30 mouse cellular contexts compared by ENCODE assay signal in genomic region chr6:145691680-145692079, GRCm38 (mm10). TPM values are rescaled to one million over a fixed set of nuclear protein-coding genes. Genes with fewer than 3 reads are reported as not detected.
DNase-seq lines count a peak whose midpoint lies in the region; ATAC-seq lines count a peak whose summit lies in the region.
"Had no signal": no experiment of that assay in that cellular context is flagged by ENCODE, and none has a peak within 500 bp of the region (broad histone marks: within the 10 kb centered on the region; RNA-seq: fewer than 3 reads in every experiment).

No protein-coding gene starts in this region.

- no peak overlapping the region for H3K4me3 ChIP-seq in lung, embryonic 15.5 days
- no peak overlapping the region for H3K4me3 ChIP-seq in kidney, embryonic 14.5 days (ENCODE audit: low read length)
- H3K4me3 ChIP-seq: embryonic facial prominence, embryonic 13.5 days; erythroblast, embryonic 14.5 days; forebrain, embryonic 12.5 days; heart, embryonic 12.5 days; hindbrain, embryonic 12.5 days; limb, embryonic 12.5 days; liver, embryonic 12.5 days; midbrain, embryonic 10.5 days had no signal

- H3K9me3 ChIP-seq in lung, embryonic 15.5 days = no peaks in the 10 kb centered on the region
- H3K9me3 ChIP-seq in kidney, embryonic 14.5 days (ENCODE audit: control insufficient read depth, low read length) = no peaks in the 10 kb centered on the region
- H3K9me3 ChIP-seq: embryonic facial prominence, embryonic 13.5 days; forebrain, embryonic 12.5 days; heart, embryonic 12.5 days; hindbrain, embryonic 12.5 days; limb, embryonic 12.5 days; liver, embryonic 12.5 days; midbrain, embryonic 10.5 days had no signal

- no peak overlapping the region for H3K4me2 ChIP-seq in lung, embryonic 15.5 days
- no peak overlapping the region for H3K4me2 ChIP-seq in kidney, embryonic 14.5 days (replicated peaks; ENCODE audit: low read depth, low read length)
- H3K4me2 ChIP-seq: embryonic facial prominence, embryonic 13.5 days; forebrain, embryonic 12.5 days; heart, embryonic 12.5 days; hindbrain, embryonic 12.5 days; limb, embryonic 12.5 days; liver, embryonic 12.5 days had no signal

- no peaks in the 10 kb centered on the region for H3K27me3 ChIP-seq in lung, embryonic 15.5 days
- H3K27me3 ChIP-seq in kidney, embryonic 14.5 days (ENCODE audit: control insufficient read depth, insufficient read depth, low read length) = no peaks in the 10 kb centered on the region
- H3K27me3 ChIP-seq: CH12.LX; embryonic facial prominence, embryonic 13.5 days; forebrain, embryonic 12.5 days; heart, embryonic 12.5 days; hindbrain, embryonic 12.5 days; limb, embryonic 12.5 days; liver, embryonic 12.5 days had no signal

- 23% methylated on average over 3 of the region's 3 CpGs for WGBS in lung, embryonic 15.5 days
- 40% methylated on average over 3 of the region's 3 CpGs for WGBS in kidney, embryonic 14.5 days

- no peak overlapping the region for H3K27ac ChIP-seq in lung, embryonic 15.5 days
- no peak overlapping the region for H3K27ac ChIP-seq in kidney, embryonic 14.5 days (ENCODE audit: low read depth, low read length)
- H3K27ac ChIP-seq: embryonic facial prominence, embryonic 13.5 days; forebrain, embryonic 12.5 days; hindbrain, embryonic 12.5 days; limb, embryonic 12.5 days; liver, embryonic 12.5 days; macrophage; midbrain, embryonic 10.5 days; stomach, postnatal 0 days had no signal

- ATAC-seq in lung, embryonic 15.5 days (ENCODE audit: borderline replicate concordance, extremely low read depth, low FRiP score, low TSS enrichment) = peak; percentile 75
- ATAC-seq in kidney, embryonic 14.5 days (ENCODE audit: low FRiP score, low TSS enrichment) = no peak
- ATAC-seq in inflammation-experienced regulatory T-cells, adult 6 months = no peak
- ATAC-seq: liver, embryonic 12.5 days; midbrain, embryonic 16.5 days had no signal

- H3K36me3 ChIP-seq in lung, embryonic 15.5 days = no peaks in the 10 kb centered on the region
- no peaks in the 10 kb centered on the region for H3K36me3 ChIP-seq in kidney, embryonic 14.5 days (ENCODE audit: control insufficient read depth, insufficient read depth, low read length)
- H3K36me3 ChIP-seq: embryonic facial prominence, embryonic 13.5 days; forebrain, embryonic 12.5 days; G1E; heart, embryonic 12.5 days; hindbrain, embryonic 12.5 days; limb, embryonic 12.5 days; liver, embryonic 12.5 days; midbrain, embryonic 10.5 days had no signal

- peaks cover 5% of the 10 kb centered on the region for H3K4me1 ChIP-seq in lung, embryonic 15.5 days
- H3K4me1 ChIP-seq in kidney, embryonic 14.5 days (ENCODE audit: control insufficient read depth, insufficient read depth, low read length) = no peaks in the 10 kb centered on the region
- H3K4me1 ChIP-seq: forebrain, embryonic 12.5 days; hindbrain, embryonic 12.5 days; liver, embryonic 12.5 days; midbrain, embryonic 10.5 days had no signal

- DNase-seq in gastrocnemius, postnatal 25 days = peak; percentile 51
- DNase-seq in gastrocnemius, postnatal 10 days = no peak
- peak; percentile 45 for DNase-seq in lung, postnatal 36 days
- DNase-seq in retina, embryonic 14.5 days (ENCODE audit: low spot score) = no peak
- DNase-seq: adrenal gland, adult 8-10 months; cerebellum, adult 8-10 months; cerebellum, postnatal 36 days; embryo, embryonic 11 days; heart, adult 18-20 months; heart, postnatal 10 days; kidney, adult 8-10 months; kidney, postnatal 14 days; layer of hippocampus, postnatal 36 days; thymus, adult 2 months had no signal

- no peak overlapping the region for H3K9ac ChIP-seq in lung, embryonic 15.5 days
- no peak overlapping the region for H3K9ac ChIP-seq in kidney, embryonic 14.5 days (ENCODE audit: low read depth, low read length)
- H3K9ac ChIP-seq: embryonic facial prominence, embryonic 13.5 days; forebrain, embryonic 12.5 days; heart, embryonic 12.5 days; hindbrain, embryonic 12.5 days; limb, embryonic 12.5 days; liver, embryonic 12.5 days had no signal

RNA-seq across cellular contexts. Expression of gene Rassf8, which starts 54.9 kb away (rescaled TPM):
- 10 to 100 TPM; 27.2 to 35.6 TPM for total RNA-seq in gastrocnemius, postnatal 25 days (2021)
- total RNA-seq in gastrocnemius, postnatal 10 days (2021) = 10 to 100 TPM; 40.7 to 41.6 TPM
- 6.7 and 7.8 TPM in 2 replicates for polyA plus RNA-seq in lung, embryonic 15.5 days (2015; fragmentation: Nextera tagmentation; extraction: Ambion mirVana)
- 11.5 TPM in 2 replicates for polyA plus RNA-seq in kidney, embryonic 14.5 days (2014; fragmentation: Nextera tagmentation; extraction: Ambion mirVana)
- polyA plus RNA-seq in inflammation-experienced regulatory T-cells, adult 6 months (2017; shearing (Covaris generic)) = under 1 TPM in 1 of 3 experiments, not detected in 2; 0.40 TPM
- polyA plus RNA-seq: erythroblast, embryonic 14.5 days; G1E had no signal

Comparison
In these comparisons a context has a peak if more than half of its experiments do, and no peak if none do; other contexts are left out.
1. DNase-seq: peak in gastrocnemius, postnatal 25 days (single experiment) and lung, postnatal 36 days (single experiment); none in gastrocnemius, postnatal 10 days (single experiment) and retina, embryonic 14.5 days (single experiment).